Mouse (Mus musculus) adrenal gland, postnatal 25 days (tissue): Measurements from ENCODE around the gene Abo. TPM values are rescaled to one million over a fixed set of nuclear protein-coding genes. Genes with fewer than 3 reads are reported as not detected.

Experiments used
- DNase-seq: peaks from one replicate; pipeline ENCODE4 v3.0.0; 2021; ENCODE audit warnings: mixed read lengths
- total RNA-seq: library from RNA; stranded (reverse); gene quantifications from 2 replicates; pipeline ENCODE4 v1.2.3, GENCODE M21; 2021

Gene Abo
- total RNA-seq, 1 experiment from 2014 or later: not detected

DNA sequence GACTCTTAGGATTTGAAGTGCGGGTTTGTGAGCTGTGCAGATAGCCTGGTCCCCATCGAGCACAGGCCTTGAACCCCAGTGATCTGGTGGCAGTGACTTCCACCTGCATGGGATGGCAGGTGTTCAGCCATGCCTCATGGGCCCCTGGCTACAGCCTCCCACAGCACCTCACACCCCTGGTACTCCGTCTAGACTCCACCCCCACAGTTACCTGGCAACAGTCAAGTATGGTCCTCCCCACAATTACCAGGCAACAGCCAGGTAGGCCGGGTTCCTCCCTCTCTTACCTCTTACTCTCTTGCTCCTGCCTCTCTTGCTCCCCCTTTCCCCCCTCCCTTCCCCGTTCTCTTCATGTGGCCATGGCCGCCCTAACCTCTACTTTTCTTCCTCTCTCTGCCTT lies 5.9 kb upstream of the Abo start:
- DNase-seq: no peak

DNA sequence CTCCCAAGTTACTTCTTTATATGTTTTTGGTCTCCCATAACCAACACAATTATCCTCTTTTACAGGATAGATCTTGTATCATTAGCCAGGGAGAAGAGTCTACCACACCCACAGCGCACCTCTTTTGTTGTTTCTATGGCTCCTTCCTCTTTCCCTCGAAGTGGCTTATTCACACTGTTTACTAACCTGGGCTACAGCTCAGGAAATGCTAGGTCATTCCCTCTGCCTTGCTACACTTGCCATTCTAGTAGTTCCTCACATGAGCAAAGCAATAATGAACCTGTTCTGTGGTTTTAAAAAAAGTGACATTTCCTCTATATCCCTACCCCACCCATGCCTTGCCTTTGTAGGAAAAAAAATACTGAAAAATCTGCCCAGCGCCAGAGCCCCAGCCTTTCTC lies 1.9 kb downstream of the Abo start:
- DNase-seq: no peak

DNA sequence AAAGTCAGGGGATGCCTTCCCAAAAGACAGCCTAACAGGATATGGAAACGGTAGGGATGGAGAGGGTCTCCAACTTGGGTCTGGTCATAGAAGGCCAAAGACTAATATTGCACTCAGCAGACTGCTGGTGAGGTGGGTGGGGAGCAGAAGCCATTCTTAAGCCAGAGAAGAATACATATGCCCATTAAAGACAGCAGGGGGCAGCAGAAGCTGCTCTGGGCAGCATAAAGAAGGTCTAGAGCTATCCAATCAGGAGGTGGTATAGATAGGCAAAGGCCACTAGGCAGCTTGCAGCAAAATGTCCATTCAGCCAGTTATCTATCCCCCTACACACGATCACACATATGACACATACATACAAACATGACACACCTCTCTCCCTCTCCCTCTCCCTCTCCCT lies 17.1 kb downstream of the Abo start:
- DNase-seq: no peak

DNA sequence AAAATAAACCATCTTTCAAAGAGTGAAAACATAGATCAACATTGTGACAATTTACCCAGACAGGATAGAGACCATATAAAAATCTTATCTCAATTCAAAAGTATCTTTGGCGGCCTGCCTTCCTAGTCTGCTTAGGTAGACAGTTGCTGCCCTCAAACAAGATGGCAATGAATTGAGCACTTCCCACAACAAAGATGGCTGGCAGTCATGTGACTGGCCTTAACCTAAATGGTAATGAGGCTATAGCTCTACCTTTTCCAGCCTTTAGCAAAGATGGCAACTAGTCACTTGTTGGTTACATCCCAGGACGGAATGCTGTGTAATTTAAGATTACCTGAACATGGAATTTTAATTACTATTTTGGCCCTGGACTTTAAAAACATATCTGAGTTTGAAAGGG lies 32.3 kb downstream of the Abo start:
- DNase-seq: no peak

DNA sequence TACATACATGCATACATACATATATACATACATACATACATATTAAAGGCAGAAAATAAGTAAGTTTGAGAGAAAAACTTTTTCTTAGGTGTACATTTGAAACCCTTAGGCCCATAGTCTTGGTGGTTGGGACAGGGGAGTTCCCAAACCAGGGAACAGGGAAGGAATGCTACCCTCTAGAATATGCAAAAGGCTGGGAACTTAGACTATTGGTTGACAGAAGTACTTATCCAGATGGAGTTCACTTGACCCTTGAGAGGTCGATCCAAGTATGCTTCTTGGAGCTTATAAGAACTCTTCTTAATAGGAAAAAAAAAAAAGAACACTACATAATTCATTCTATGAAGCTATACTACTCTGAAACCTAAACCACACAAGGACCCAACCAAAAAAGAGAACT lies 36.7 kb downstream of the Abo start:
- DNase-seq: no peak

DNA sequence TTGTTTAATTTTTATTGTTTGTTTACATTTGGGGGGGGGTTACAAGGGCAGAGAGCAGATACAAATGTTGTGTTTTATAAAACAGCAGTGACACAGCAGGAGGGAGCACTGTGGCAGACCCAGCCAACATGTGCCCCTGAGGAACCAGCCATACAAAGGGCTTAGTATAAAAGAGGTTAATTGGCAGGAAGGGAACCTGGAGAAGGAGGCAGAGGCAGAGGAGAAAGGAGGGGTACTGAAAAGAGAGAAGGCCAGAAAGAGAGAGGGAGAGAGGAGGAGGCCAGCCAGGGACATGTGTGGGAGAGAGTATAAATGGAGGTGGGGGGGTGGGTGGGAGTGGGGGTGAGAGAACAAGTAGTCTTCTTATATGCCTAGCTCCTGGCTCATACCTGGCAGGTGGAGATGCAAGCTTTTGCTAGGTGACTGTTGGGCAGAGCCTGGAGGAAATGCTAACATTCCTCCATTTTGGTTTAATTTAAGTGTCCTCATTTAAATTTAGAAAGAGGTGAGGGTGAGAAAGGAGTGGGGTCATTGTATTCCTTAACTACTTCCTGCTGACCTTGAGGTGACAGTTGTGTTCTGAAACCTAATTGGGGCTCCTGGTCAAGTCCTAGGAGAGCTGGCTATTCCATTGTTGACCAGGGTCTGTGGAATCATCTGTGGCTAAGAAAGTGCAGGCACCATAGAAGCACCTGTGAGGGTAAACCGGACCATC lies 37.4 kb downstream of the Abo start:
- no peak for DNase-seq

Other genes starting within 250 kb of the Abo start
- gene Fam69b, start 236.5 kb downstream of the Abo start, total RNA-seq: 6.6 and 9.8 TPM in 2 replicates
- not detected in 2 replicates for gene Lcn4, start 193.7 kb downstream of the Abo start, total RNA-seq
- 32.1 and 33.7 TPM in 2 replicates for gene Surf6, start 37.9 kb upstream of the Abo start, total RNA-seq
- 43.2 and 54.2 TPM in 2 replicates for gene Med22, start 45.7 kb upstream of the Abo start, total RNA-seq
- 481 and 517 TPM in 2 replicates for gene Rpl7a, start 45.8 kb upstream of the Abo start, total RNA-seq
- gene Surf2, start 51.4 kb upstream of the Abo start, total RNA-seq: 44.2 and 45.9 TPM in 2 replicates
- 109 and 117 TPM in 2 replicates for gene Surf1, start 51.6 kb upstream of the Abo start, total RNA-seq
- 152 and 210 TPM in 2 replicates for gene Surf4, start 68.9 kb upstream of the Abo start, total RNA-seq
- gene Stkld1, start 69.1 kb upstream of the Abo start, total RNA-seq: 0.33 TPM in 1 of 2 replicates, not detected in the other
- gene Rexo4, start 99.4 kb upstream of the Abo start, total RNA-seq: 40.5 and 51.1 TPM in 2 replicates
- not detected in 2 replicates for gene Adamts13, start 108.4 kb upstream of the Abo start, total RNA-seq
- gene Cacfd1, start 144.9 kb upstream of the Abo start, total RNA-seq: 47.5 and 53.5 TPM in 2 replicates
- gene Slc2a6, start 163.0 kb upstream of the Abo start, total RNA-seq: 0.71 and 0.97 TPM in 2 replicates
- not detected in 2 replicates for gene Mymk, start 207.2 kb upstream of the Abo start, total RNA-seq
- gene Adamtsl2, start 214.4 kb upstream of the Abo start, total RNA-seq: 17.4 and 17.9 TPM in 2 replicates